Comparison of ENCODE assay signal across 9 mouse cellular contexts in genomic region chr5:92112585-92112984, GRCm38 (mm10). TPM values are rescaled to one million over a fixed set of nuclear protein-coding genes. Genes with fewer than 3 reads are reported as not detected.
DNase-seq lines count a peak whose midpoint lies in the region; ATAC-seq lines count a peak whose summit lies in the region.
"Had no signal": no experiment of that assay in that cellular context is flagged by ENCODE, and none has a peak within 500 bp of the region (broad histone marks: within the 10 kb centered on the region; RNA-seq: fewer than 3 reads in every experiment).

No protein-coding gene starts in this region.

- no peak overlapping the region for H3K27ac ChIP-seq in lung, embryonic 15.5 days
- no peak overlapping the region for H3K27ac ChIP-seq in liver, embryonic 11.5 days (ENCODE audit: low read depth, low read length)
- H3K27ac ChIP-seq in stomach, embryonic 14.5 days (ENCODE audit: low read length): no peak overlapping the region

- no peaks in the 10 kb centered on the region for H3K4me1 ChIP-seq in lung, embryonic 15.5 days
- H3K4me1 ChIP-seq in liver, embryonic 11.5 days (replicated peaks; ENCODE audit: control insufficient read depth, insufficient read depth, low read length): peaks cover 15% of the 10 kb centered on the region
- peaks cover 7% of the 10 kb centered on the region; the same call in 1 of the 2 replicates for H3K4me1 ChIP-seq in stomach, embryonic 14.5 days (ENCODE audit: control insufficient read depth, insufficient read depth, low read length)

- H3K4me2 ChIP-seq in lung, embryonic 15.5 days: peak overlapping the region; percentile 43
- peak overlapping the region; percentile 52 for H3K4me2 ChIP-seq in liver, embryonic 11.5 days
- H3K4me2 ChIP-seq in stomach, embryonic 14.5 days (replicated peaks; ENCODE audit: low read depth, low read length): peak overlapping the region; percentile 34

- no peak for DNase-seq in lung, adult 18-20 months
- DNase-seq in forelimb bud, embryonic 11.5 days (ENCODE audit: low read depth, low spot score): peak; percentile 31
- no peak for DNase-seq in liver, embryonic 11.5 days (ENCODE audit: low spot score)
- no peak for DNase-seq in c-Kit-positive CD71-positive TER-119-positive erythroid progenitor cells, embryonic 14.5 days (ENCODE audit: low spot score)
- no peak for DNase-seq in right cerebral cortex, postnatal 10 days (ENCODE audit: low spot score in 2 of 2)
- DNase-seq in lung, postnatal 25 days (ENCODE audit: low spot score): no peak
- DNase-seq: spleen, adult 18-20 months had no signal

- H3K36me3 ChIP-seq in lung, embryonic 15.5 days: no peaks in the 10 kb centered on the region
- H3K36me3 ChIP-seq in liver, embryonic 11.5 days (ENCODE audit: control insufficient read depth, insufficient read depth, low read length): no peaks in the 10 kb centered on the region
- H3K36me3 ChIP-seq in stomach, embryonic 14.5 days (ENCODE audit: control insufficient read depth, insufficient read depth, low read length): no peaks in the 10 kb centered on the region

- ATAC-seq in lung, embryonic 15.5 days (ENCODE audit: borderline replicate concordance, extremely low read depth, low FRiP score, low TSS enrichment): no peak
- ATAC-seq in liver, embryonic 11.5 days (replicated peaks; ENCODE audit: low FRiP score): no peak
- ATAC-seq in stomach, embryonic 14.5 days (ENCODE audit: insufficient number of reproducible peaks, insufficient read depth, low FRiP score, low read depth): no peak

- H3K27me3 ChIP-seq in lung, embryonic 15.5 days: 0 out of 2 replicates have a peak, but pooled peaks cover 3% of the 10 kb centered on the region
- H3K27me3 ChIP-seq in liver, embryonic 11.5 days (replicated peaks; ENCODE audit: control insufficient read depth, insufficient read depth, low read length): 0 out of 2 replicates have a peak, but pooled peaks cover 4% of the 10 kb centered on the region
- no peaks in the 10 kb centered on the region for H3K27me3 ChIP-seq in stomach, embryonic 14.5 days (ENCODE audit: control insufficient read depth, insufficient read depth, low read length)

- no peaks in the 10 kb centered on the region for H3K9me3 ChIP-seq in lung, embryonic 15.5 days
- no peaks in the 10 kb centered on the region for H3K9me3 ChIP-seq in liver, embryonic 11.5 days (ENCODE audit: control insufficient read depth, low read length)
- H3K9me3 ChIP-seq in stomach, embryonic 14.5 days (ENCODE audit: control insufficient read depth, low read depth, low read length): no peaks in the 10 kb centered on the region

- 0 out of 2 replicates have a peak overlapping the region, but pooled peaks have one; percentile 6 for H3K9ac ChIP-seq in lung, embryonic 15.5 days
- no peak overlapping the region for H3K9ac ChIP-seq in liver, embryonic 11.5 days (ENCODE audit: low read depth, low read length)
- H3K9ac ChIP-seq in stomach, embryonic 14.5 days (replicated peaks; ENCODE audit: low read depth, low read length): no peak overlapping the region

- peak overlapping the region; percentile 11; the same call in 1 of the 2 replicates for H3K4me3 ChIP-seq in lung, embryonic 15.5 days
- no peak overlapping the region for H3K4me3 ChIP-seq in liver, embryonic 11.5 days (ENCODE audit: low read depth, low read length)
- H3K4me3 ChIP-seq in stomach, embryonic 14.5 days (ENCODE audit: low read depth, low read length): peak overlapping the region; percentile 17; the same call in 1 of the 2 replicates

- 6% methylated on average over 10 of the region's 10 CpGs for WGBS in lung, embryonic 15.5 days
- 4% methylated on average over 10 of the region's 10 CpGs for WGBS in liver, embryonic 11.5 days
- 11% methylated on average over 10 of the region's 10 CpGs for WGBS in stomach, embryonic 14.5 days

RNA-seq across cellular contexts. Expression of gene Uso1, which starts 25.2 kb away (rescaled TPM):
- polyA plus RNA-seq in lung, embryonic 15.5 days (2015; fragmentation: Nextera tagmentation; extraction: Ambion mirVana): 35.9 and 38.0 TPM in 2 replicates
- 24.1 and 26.9 TPM in 2 replicates for polyA plus RNA-seq in liver, embryonic 11.5 days (2014; fragmentation: Nextera tagmentation; extraction: Ambion mirVana)
- 34.7 and 35.8 TPM in 2 replicates for polyA plus RNA-seq in stomach, embryonic 14.5 days (2014; fragmentation: Nextera tagmentation; extraction: Ambion mirVana)

RNA-seq across cellular contexts. Expression of gene G3bp2, which starts 29.1 kb away (rescaled TPM):
- polyA plus RNA-seq in lung, embryonic 15.5 days (2015; fragmentation: Nextera tagmentation; extraction: Ambion mirVana): 152 and 157 TPM in 2 replicates
- polyA plus RNA-seq in liver, embryonic 11.5 days (2014; fragmentation: Nextera tagmentation; extraction: Ambion mirVana): 127 and 143 TPM in 2 replicates
- 205 and 218 TPM in 2 replicates for polyA plus RNA-seq in stomach, embryonic 14.5 days (2014; fragmentation: Nextera tagmentation; extraction: Ambion mirVana)
